Comparison of ENCODE assay signal across 11 mouse cellular contexts in the genomic region with DNA sequence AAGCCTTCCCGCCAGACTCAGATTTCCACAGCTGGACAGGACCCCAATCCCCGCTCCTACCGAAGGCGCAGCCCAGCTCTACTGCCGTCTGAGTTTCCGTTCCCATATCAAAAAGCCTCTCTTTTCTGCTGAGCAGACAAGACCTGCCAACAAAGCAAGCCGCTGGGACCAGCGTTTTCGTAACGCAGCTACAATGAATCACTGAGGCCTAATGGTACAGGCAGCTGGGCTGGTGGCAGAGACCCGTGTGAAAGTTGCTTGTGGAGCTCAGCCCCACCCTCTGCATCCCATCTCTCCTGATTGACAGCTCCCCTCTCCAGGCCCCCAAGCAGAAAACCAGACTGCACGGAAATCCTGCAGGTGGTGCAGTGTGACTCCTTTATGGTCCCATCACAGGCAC. TPM values are rescaled to one million over a fixed set of nuclear protein-coding genes. Genes with fewer than 3 reads are reported as not detected.
DNase-seq lines count a peak whose midpoint lies in the region; ATAC-seq and TF ChIP-seq lines count a peak whose summit lies in the region.
"Had no signal": no experiment of that assay in that cellular context is flagged by ENCODE, and none has a peak within 500 bp of the region (broad histone marks: within the 10 kb centered on the region; RNA-seq: fewer than 3 reads in every experiment).

No protein-coding gene starts in this region.

- DNase-seq in CD4-positive, CD25-positive, alpha-beta regulatory T cell, adult 2 months (ENCODE audit: low read depth, low spot score): peak; percentile 20
- DNase-seq in ES-E14 (ENCODE audit: low read depth, low spot score) (no peak), liver (no peak)
- peak; percentile 30 for DNase-seq in heart, adult 8-10 months (ENCODE audit: low spot score)
- no peak for DNase-seq in spleen, adult 18-20 months
- no peak for DNase-seq in ovary, postnatal 36 days (ENCODE audit: low spot score)
- DNase-seq: adrenal gland, postnatal 36 days; right cerebral cortex, postnatal 14 days had no signal

- in situ Hi-C loops in ES-E14 (cut with MboI; ENCODE audit: low sequenced_read_pairs in 2 of 2, unreplicated experiment in 2 of 2): no loop called here

- H3K9ac ChIP-seq in ES-E14 (ENCODE audit: insufficient read depth, low read depth, low read length, poor library complexity, severe bottlenecking): no peak overlapping the region
- peak overlapping the region; percentile 39; the same call in 1 of the 2 replicates for H3K9ac ChIP-seq in limb, embryonic 13.5 days
- H3K9ac ChIP-seq: liver, embryonic 15.5 days had no signal

- H3K36me3 ChIP-seq in ES-E14 (ENCODE audit: control insufficient read depth, insufficient read depth, low read length, poor library complexity, severe bottlenecking): no peaks in the 10 kb centered on the region
- peaks cover 7% of the 10 kb centered on the region; the same call in 1 of the 2 replicates for H3K36me3 ChIP-seq in limb, embryonic 13.5 days
- H3K36me3 ChIP-seq: liver, embryonic 15.5 days had no signal

- H3K9me3 ChIP-seq in ES-E14 (ENCODE audit: control insufficient read depth, insufficient read depth, low read depth, low read length): no peaks in the 10 kb centered on the region
- no peaks in the 10 kb centered on the region for H3K9me3 ChIP-seq in limb, embryonic 13.5 days
- H3K9me3 ChIP-seq: liver, embryonic 15.5 days had no signal

- peaks cover 0 to 6% of the 10 kb centered on the region in 2 experiments; a peak in 3 of 4 replicates for H3K4me1 ChIP-seq in ES-E14 (ENCODE audit: control insufficient read depth in 2 of 2, insufficient read depth in 2 of 2, low read length in 2 of 2, poor library complexity in 1 of 2)
- H3K4me1 ChIP-seq in limb, embryonic 13.5 days: peaks cover 86% of the 10 kb centered on the region
- H3K4me1 ChIP-seq: liver, embryonic 15.5 days had no signal

- WGBS in limb, embryonic 13.5 days: 25% methylated on average over 12 of the region's 12 CpGs

- H3K27me3 ChIP-seq in limb, embryonic 13.5 days: no peaks in the 10 kb centered on the region
- H3K27me3 ChIP-seq: liver, embryonic 15.5 days had no signal

- no peak overlapping the region for H3K4me3 ChIP-seq in ES-E14 (ENCODE audit: insufficient read depth in 1 of 2, low read depth in 1 of 2, low read length in 2 of 2, poor library complexity in 1 of 2, severe bottlenecking in 1 of 2)
- H3K4me3 ChIP-seq in limb, embryonic 13.5 days: no peak overlapping the region
- H3K4me3 ChIP-seq: liver, embryonic 15.5 days had no signal

- no peak overlapping the region for H3K27ac ChIP-seq in ES-E14 (ENCODE audit: insufficient read depth, low read depth, low read length, poor library complexity, severe bottlenecking)
- peak overlapping the region; percentile 89 for H3K27ac ChIP-seq in limb, embryonic 13.5 days
- H3K27ac ChIP-seq: liver, embryonic 15.5 days had no signal

- no peak for ATAC-seq in CD4-positive, CD25-positive, alpha-beta regulatory T cell, adult 4 months
- ATAC-seq in limb, embryonic 13.5 days (ENCODE audit: low FRiP score, low read depth): peak; percentile 34

- peak overlapping the region; percentile 44 for H3K4me2 ChIP-seq in limb, embryonic 13.5 days (replicated peaks)
- H3K4me2 ChIP-seq: liver, embryonic 15.5 days had no signal

TF ChIP-seq in ES-E14, 5 proteins besides CTCF, POLR2A, EP300 and RAD21:
- TF ChIP-seq HCFC1 (IDR thresholded peaks at IDR 0.05; ENCODE audit: borderline replicate concordance, insufficient read depth, low read length) (no peak), MAFK (IDR thresholded peaks at IDR 0.05; ENCODE audit: insufficient read depth, low read depth, low read length) (peak; percentile 60; the same call in 1 of the 2 replicates)
TF ChIP-seq in ES-E14: peak in this region for 1.

RNA-seq across cellular contexts. Expression of a gene that starts 34.0 kb away (rescaled TPM):
- 1 to 10 TPM; 4.5 to 7.9 TPM for polyA plus RNA-seq in CD4-positive, CD25-positive, alpha-beta regulatory T cell, adult 4 months (2017; shearing (Covaris generic))
- total RNA-seq in ES-E14 (2012; rRNA removed): 11.2 and 12.0 TPM in 2 replicates
- total RNA-seq in heart, adult 8-10 months (2022): 10 to 100 TPM; 24.7 to 43.0 (median 31.0) TPM
- 18.1 and 22.3 TPM in 2 replicates for polyA plus RNA-seq in limb, embryonic 13.5 days (2015; fragmentation: Nextera tagmentation; extraction: Ambion mirVana)

Comparison
In these comparisons a context has a peak if more than half of its experiments do, and no peak if none do; other contexts are left out.
1. DNase-seq: peak in CD4-positive, CD25-positive, alpha-beta regulatory T cell, adult 2 months (single experiment) and heart, adult 8-10 months (single experiment); none in ES-E14 (single experiment), spleen, adult 18-20 months (0 of 2), liver (single experiment) and ovary, postnatal 36 days (single experiment).